Mouse (Mus musculus): ENCODE results near the gene Ptk7.

GRCm38 (mm10) chr17:46639929-46640328, 10.6 kb upstream of the Ptk7 start:
- no peak for TF ChIP-seq CTCF (IDR thresholded peaks at IDR 0.05; ENCODE audit: low read depth)
- TF ChIP-seq EP300 (IDR thresholded peaks at IDR 0.05; ENCODE audit: low read depth), result no peak

Data from heart, postnatal 0 days (tissue).